Mouse (Mus musculus) regulatory T cell (primary cell): Measurements from ENCODE around the gene Ddx49.

Source experiments
- in situ Hi-C: fragments of 300-600 bp; cut with MboI, MseI; formaldehyde crosslinking; loops from one replicate; pipeline ENCODE4 v1.15.1; 2025; ENCODE audit warnings: high pct_unique_total_duplicates

The Ddx49 gene

GRCm38 (mm10) chr8:70267674-70268073, 34.6 kb downstream of the Ddx49 start:
- in situ Hi-C loops: no loop called here

GRCm38 (mm10) chr8:70259043-70259442, 43.2 kb downstream of the Ddx49 start:
- in situ Hi-C loops: no loop called here

- in situ Hi-C loops: no loop called here
Measured at GRCm38 (mm10) chr8:70258600-70258999, 43.7 kb downstream of the Ddx49 start.

- in situ Hi-C loops: no loop called here
Measured at GRCm38 (mm10) chr8:70257456-70257855, 44.8 kb downstream of the Ddx49 start.

- in situ Hi-C loops: no loop called here
Measured at GRCm38 (mm10) chr8:70254628-70255027, 47.7 kb downstream of the Ddx49 start.

GRCm38 (mm10) chr8:70247841-70248240, 54.4 kb downstream of the Ddx49 start:
- in situ Hi-C loops: no loop called here

GRCm38 (mm10) chr8:70246622-70247021, 55.7 kb downstream of the Ddx49 start:
- in situ Hi-C loops: no loop called here
